Mouse (Mus musculus) midbrain, embryonic 12.5 days (tissue): Measurements from ENCODE around the gene Utp20. TPM values are rescaled to one million over a fixed set of nuclear protein-coding genes. Genes with fewer than 3 reads are reported as not detected.

ENCODE experiments used
- ATAC-seq: fragments of 200-750 bp; cut with Nextera tagmentation; 2 replicates; pipeline ENCODE4 v1.8.0; 2017; ENCODE audit warnings: low read depth, moderate TSS enrichment, moderate library complexity; ENCODE audit not compliant: low FRiP score
- H3K27ac ChIP-seq: fragments of 300-500 bp; sonication (generic); replicated peaks from 2 replicates; pipeline ENCODE4 v1.5.1; 2016; ENCODE audit warnings: mild to moderate bottlenecking
- H3K27me3 ChIP-seq: fragments of 300-500 bp; sonication (generic); 2 replicates; pipeline ENCODE4 v1.6.1; 2016; ENCODE audit warnings: mild to moderate bottlenecking
- H3K36me3 ChIP-seq: fragments of 300-500 bp; sonication (generic); 2 replicates; pipeline ENCODE4 v1.6.1; 2016
- H3K4me1 ChIP-seq: fragments of 300-500 bp; sonication (generic); 2 replicates; pipeline ENCODE4 v1.6.1; 2016
- H3K4me2 ChIP-seq: fragments of 300-500 bp; sonication (generic); replicated peaks from 2 replicates; pipeline ENCODE4 v1.6.1; 2016; ENCODE audit warnings: mild to moderate bottlenecking, moderate library complexity
- H3K4me3 ChIP-seq: fragments of 300-500 bp; sonication (generic); 2 replicates; pipeline ENCODE4 v1.5.1; 2016; ENCODE audit warnings: mild to moderate bottlenecking
- H3K9ac ChIP-seq: fragments of 300-500 bp; sonication (generic); replicated peaks from 2 replicates; pipeline ENCODE4 v1.6.1; 2016; ENCODE audit warnings: mild to moderate bottlenecking, moderate library complexity
- H3K9me3 ChIP-seq: fragments of 300-500 bp; sonication (generic); 2 replicates; pipeline ENCODE4 v1.6.1; 2016; ENCODE audit warnings: mild to moderate bottlenecking
- WGBS: fragments of 180-500 bp; shearing (Covaris S2); methylation state at CpG from one replicate; pipeline ENCODE4 v1.1.7; 2016; 5-methylcytosine and 5-hydroxymethylcytosine counted together
- polyA plus RNA-seq: library from polyadenylated mRNA; unstranded; fragments of >200 nt; fragmentation: Nextera tagmentation; extraction: Ambion mirVana; gene quantifications from 2 replicates; pipeline ENCODE4 v1.2.1, GENCODE M21; 2016

Gene Utp20
- polyA plus RNA-seq, 1 experiment from 2014 or later, result 18.7 TPM

DNA sequence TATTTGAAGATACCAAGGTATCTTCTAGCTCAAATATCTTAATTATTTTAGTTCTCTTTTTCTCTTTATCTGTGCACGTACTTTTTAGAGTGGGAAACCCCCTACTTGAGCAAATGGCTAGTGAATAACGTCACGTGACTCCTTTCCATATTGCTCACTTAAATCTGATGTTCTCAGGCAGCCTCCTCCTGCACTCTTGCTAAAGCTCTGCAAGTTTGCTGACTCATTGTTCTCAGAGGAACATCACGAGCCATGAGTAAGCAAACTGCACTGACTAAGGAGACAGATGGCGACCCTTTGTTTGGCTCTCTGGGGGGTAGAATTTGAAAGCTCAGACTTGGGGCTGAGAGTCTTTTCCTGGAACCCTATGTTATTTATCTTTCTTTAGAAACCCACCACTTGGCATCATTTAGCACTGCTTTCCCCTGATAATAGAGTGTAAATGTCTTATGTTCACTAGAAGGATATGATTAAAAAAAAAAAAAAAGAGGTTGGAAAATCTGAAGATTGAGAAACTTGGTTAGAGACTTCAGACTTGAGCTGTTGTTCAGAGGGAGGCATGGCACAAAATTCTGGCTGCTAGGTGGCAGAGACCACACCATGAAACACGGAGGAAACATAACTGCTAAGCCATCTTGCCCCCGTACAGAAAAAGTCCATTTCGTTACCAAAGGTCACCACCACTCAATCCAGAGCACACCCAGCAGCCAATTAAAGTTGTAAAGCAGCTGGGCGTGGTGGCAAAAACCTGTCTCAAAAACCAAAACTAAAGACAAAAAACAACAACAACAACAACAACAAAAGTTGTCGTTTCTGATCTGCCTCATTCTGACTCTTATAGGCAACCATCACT lies 117.7 kb downstream of the Utp20 start:
- Histone ChIP-seq H3K9ac (no peak overlapping the region), H3K4me1 (no peaks in the 10 kb centered on the region), H3K9me3 (no peaks in the 10 kb centered on the region), H3K4me3 (no peak overlapping the region), H3K36me3 (no peaks in the 10 kb centered on the region), H3K27ac (no peak overlapping the region), H3K27me3 (no peaks in the 10 kb centered on the region), H3K4me2 (no peak overlapping the region)
- ATAC-seq, result no peak
- WGBS, result 61% methylated on average over 10 of the region's 10 CpGs

DNA sequence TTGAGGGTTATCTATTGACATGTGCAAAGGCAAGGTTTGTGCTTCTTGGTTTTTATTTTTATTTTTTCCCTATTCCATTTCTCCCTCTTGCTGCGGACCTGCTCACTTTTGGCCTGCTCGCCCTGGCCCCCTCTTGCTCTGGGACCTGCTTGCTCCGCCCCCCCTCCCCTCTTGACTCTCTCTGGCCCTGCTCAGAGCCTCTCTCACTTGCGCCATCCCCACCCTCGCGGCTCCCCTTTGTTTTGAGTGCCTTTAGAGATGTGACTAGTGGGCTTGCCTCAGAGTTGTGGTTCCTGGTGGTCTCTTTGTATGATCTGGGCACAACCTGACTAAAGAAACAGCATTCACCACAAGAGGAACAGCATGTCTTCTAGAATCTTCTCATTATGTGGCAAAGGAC lies 125.7 kb downstream of the Utp20 start:
- H3K9me3 ChIP-seq, result no peaks in the 10 kb centered on the region
- no peak overlapping the region for H3K27ac ChIP-seq
- no peaks in the 10 kb centered on the region for H3K36me3 ChIP-seq
- 68% methylated on average over 6 of the region's 6 CpGs for WGBS
- no peak overlapping the region for H3K9ac ChIP-seq
- ATAC-seq, result no peak
- no peaks in the 10 kb centered on the region for H3K27me3 ChIP-seq
- H3K4me3 ChIP-seq, result no peak overlapping the region
- no peaks in the 10 kb centered on the region for H3K4me1 ChIP-seq
- no peak overlapping the region for H3K4me2 ChIP-seq

Other genes starting within 250 kb of the Utp20 start
- gene Mybpc1, start 221.7 kb downstream of the Utp20 start, polyA plus RNA-seq, result 1.9 and 2.1 TPM in 2 replicates
- not detected in 2 replicates for gene Spic, start 141.8 kb downstream of the Utp20 start, polyA plus RNA-seq
- 135 and 145 TPM in 2 replicates for gene Arl1, start 95.9 kb downstream of the Utp20 start, polyA plus RNA-seq
- gene Slc5a8, start 59.2 kb upstream of the Utp20 start, polyA plus RNA-seq, result 0.06 and 0.07 TPM in 2 replicates